Mouse (Mus musculus): ENCODE measurements around the gene Shkbp1. TPM values are rescaled to one million over a fixed set of nuclear protein-coding genes. Genes with fewer than 3 reads are reported as not detected.

Shkbp1 gene
- polyA plus RNA-seq, 1 experiment from 2014 or later: 38.8 TPM

DNA sequence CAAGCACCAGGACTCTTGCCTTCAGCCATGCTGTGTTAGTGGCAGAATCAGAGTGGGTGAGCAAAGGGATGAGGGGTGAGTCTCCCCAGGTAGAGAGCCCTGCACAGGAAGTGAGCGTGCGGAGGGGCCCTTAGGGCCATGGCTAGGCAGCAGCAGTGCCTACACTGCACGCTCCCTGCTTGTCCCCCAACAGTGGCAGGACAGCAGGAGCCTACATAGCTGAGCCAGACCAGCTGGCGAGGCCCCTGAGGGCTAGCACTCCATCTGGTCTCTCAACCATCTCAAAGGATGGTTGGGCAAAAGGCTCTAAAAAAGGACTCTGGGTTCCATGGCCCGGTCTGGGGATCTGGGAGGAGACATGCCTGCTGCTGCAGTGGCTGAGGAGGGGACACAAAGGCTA lies 28.3 kb upstream of the Shkbp1 start:
- H3K36me3 ChIP-seq: no peaks in the 10 kb centered on the region
- H3K27ac ChIP-seq: no peak overlapping the region
- H3K4me2 ChIP-seq: no peak overlapping the region
- WGBS: 68% methylated on average over 5 of the region's 5 CpGs
- no peak for ATAC-seq (ENCODE audit: insufficient read depth, low FRiP score, low read depth)
- H3K4me3 ChIP-seq (replicated peaks): no peak overlapping the region
- H3K9ac ChIP-seq: no peak overlapping the region
- H3K9me3 ChIP-seq: no peaks in the 10 kb centered on the region
- H3K27me3 ChIP-seq (replicated peaks): 0 out of 2 replicates have a peak, but pooled peaks cover 4% of the 10 kb centered on the region
- H3K4me1 ChIP-seq: no peaks in the 10 kb centered on the region

DNA sequence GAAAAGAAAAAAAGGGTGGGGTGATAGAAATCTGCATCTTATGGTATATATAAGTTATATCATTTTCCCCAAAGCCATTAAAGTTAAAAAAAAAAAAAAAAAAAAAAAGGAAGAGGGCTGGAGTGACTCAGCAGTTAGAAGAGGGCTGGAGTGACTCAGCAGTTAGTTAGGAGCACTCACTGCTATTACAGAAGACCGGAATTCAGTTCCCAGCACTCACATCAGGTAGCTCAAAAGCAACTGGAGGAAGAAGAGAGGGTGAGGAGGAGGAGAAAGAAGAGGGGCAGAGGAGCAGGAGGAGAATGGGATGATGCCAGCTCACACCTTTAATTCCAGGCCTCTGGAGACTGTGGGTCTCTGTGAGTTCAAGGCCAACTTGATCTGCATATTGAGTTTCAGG lies 27.4 kb upstream of the Shkbp1 start:
- Histone ChIP-seq H3K4me3 (replicated peaks) (no peak overlapping the region), H3K9me3 (no peaks in the 10 kb centered on the region), H3K27me3 (replicated peaks) (no peaks in the 10 kb centered on the region), H3K27ac (no peak overlapping the region), H3K36me3 (no peaks in the 10 kb centered on the region), H3K9ac (no peak overlapping the region), H3K4me1 (no peaks in the 10 kb centered on the region), H3K4me2 (no peak overlapping the region)
- WGBS: 86% methylated on average over 1 of the region's 1 CpGs
- ATAC-seq (ENCODE audit: insufficient read depth, low FRiP score, low read depth): no peak

DNA sequence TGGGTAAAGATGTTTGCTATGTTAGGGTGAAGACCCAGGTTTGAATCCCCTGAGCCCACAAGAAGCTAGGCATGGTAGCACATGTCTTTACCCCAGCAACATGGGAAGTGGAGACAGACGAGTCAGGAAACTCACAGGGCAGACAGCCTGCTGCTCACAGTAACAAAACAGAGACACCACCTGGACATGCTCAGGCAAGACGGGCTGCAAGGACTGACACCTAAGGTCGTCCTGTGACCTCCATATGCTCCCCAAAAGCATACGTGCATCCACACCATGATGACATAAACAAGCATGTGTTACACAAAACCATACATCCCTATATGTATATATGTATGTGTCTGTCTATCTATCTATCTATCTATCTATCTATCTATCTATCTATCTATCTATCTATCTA lies 25.7 kb upstream of the Shkbp1 start:
- Histone ChIP-seq H3K27ac (no peak overlapping the region), H3K27me3 (replicated peaks) (peaks cover 10% of the 10 kb centered on the region), H3K9me3 (no peaks in the 10 kb centered on the region), H3K4me3 (replicated peaks) (no peak overlapping the region), H3K36me3 (no peaks in the 10 kb centered on the region), H3K9ac (no peak overlapping the region), H3K4me1 (no peaks in the 10 kb centered on the region), H3K4me2 (no peak overlapping the region)
- 42% methylated on average over 4 of the region's 4 CpGs for WGBS
- ATAC-seq (ENCODE audit: insufficient read depth, low FRiP score, low read depth): no peak

DNA sequence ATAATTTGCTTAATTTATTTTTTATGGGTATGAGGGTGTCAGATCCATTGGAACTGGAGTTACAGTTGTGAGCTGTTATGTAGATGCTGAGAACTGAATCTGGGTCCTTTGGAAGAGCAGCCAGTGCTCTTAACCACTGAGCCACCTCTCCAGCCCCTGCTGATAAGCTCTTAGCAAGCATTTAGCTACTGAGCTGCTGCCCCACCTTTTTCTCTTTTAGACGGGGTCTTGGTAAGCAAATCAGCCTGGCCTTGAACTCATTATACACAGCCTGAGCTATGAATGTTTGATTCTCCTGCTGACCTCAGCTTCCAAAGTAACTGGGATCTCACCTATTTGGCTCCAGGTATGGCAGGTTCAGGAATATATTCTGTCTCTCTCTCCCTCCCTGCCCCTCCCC lies 25.2 kb upstream of the Shkbp1 start:
- peaks cover 14% of the 10 kb centered on the region for H3K27me3 ChIP-seq (replicated peaks)
- H3K4me3 ChIP-seq (replicated peaks): no peak overlapping the region
- no peaks in the 10 kb centered on the region for H3K4me1 ChIP-seq
- no peak overlapping the region for H3K27ac ChIP-seq
- H3K36me3 ChIP-seq: no peaks in the 10 kb centered on the region
- no peak overlapping the region for H3K4me2 ChIP-seq
- 19% methylated on average over 1 of the region's 1 CpGs for WGBS
- no peak for ATAC-seq (ENCODE audit: insufficient read depth, low FRiP score, low read depth)
- no peak overlapping the region for H3K9ac ChIP-seq
- no peaks in the 10 kb centered on the region for H3K9me3 ChIP-seq

DNA sequence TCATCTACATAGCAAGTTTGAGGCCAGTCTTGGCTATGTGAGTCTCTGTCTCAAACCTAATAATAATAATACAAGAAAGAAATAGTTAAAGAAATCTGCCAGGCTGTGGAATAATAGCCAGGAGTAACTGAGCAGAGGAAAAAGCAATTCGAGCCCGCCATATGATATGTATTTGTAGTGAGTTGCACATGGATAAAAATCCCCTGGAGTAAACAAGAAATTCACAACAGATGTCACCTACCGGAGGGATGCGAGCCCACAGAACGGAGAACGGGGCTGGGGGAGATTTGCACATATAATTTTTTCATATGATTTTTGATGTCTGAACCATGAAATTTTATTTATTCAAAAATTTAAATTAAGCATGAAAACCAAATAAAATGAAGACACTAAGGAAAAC lies 24.0 kb upstream of the Shkbp1 start:
- no peak overlapping the region for H3K9ac ChIP-seq
- WGBS: 83% methylated on average over 6 of the region's 6 CpGs
- H3K4me1 ChIP-seq: 0 out of 2 replicates have a peak, but pooled peaks cover 5% of the 10 kb centered on the region
- no peaks in the 10 kb centered on the region for H3K36me3 ChIP-seq
- peaks cover 24% of the 10 kb centered on the region for H3K27me3 ChIP-seq (replicated peaks)
- H3K27ac ChIP-seq: no peak overlapping the region
- no peak overlapping the region for H3K4me3 ChIP-seq (replicated peaks)
- H3K4me2 ChIP-seq: no peak overlapping the region
- no peak for ATAC-seq (ENCODE audit: insufficient read depth, low FRiP score, low read depth)
- H3K9me3 ChIP-seq: no peaks in the 10 kb centered on the region

DNA sequence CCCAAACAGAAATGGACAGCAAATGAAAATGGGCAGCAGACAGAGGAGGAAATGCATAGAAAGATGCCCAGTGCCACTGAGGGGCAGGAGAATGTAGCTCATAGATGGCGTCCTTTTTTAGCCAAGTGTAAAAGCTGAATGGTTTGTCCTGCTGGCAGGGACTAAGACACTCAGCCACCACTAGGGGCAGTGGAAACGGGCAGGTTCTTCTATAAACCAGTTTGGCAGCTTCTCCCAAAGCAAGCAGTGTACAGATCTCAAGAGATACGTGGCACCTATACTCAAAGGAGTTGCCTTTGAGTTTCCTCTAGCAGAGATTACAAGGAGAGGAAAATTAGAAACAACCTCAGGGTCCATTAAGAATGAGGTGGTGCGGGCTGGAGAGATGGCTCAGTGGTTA lies 22.6 kb upstream of the Shkbp1 start:
- Histone ChIP-seq H3K9ac (no peak overlapping the region), H3K4me2 (no peak overlapping the region), H3K27ac (no peak overlapping the region), H3K36me3 (no peaks in the 10 kb centered on the region), H3K27me3 (replicated peaks) (peaks cover 35% of the 10 kb centered on the region), H3K9me3 (no peaks in the 10 kb centered on the region), H3K4me3 (replicated peaks) (no peak overlapping the region), H3K4me1 (0 out of 2 replicates have a peak, but pooled peaks cover 5% of the 10 kb centered on the region)
- peak; percentile 71; the same call in 1 of the 2 replicates for ATAC-seq (ENCODE audit: insufficient read depth, low FRiP score, low read depth)
- 18% methylated on average over 4 of the region's 4 CpGs for WGBS

DNA sequence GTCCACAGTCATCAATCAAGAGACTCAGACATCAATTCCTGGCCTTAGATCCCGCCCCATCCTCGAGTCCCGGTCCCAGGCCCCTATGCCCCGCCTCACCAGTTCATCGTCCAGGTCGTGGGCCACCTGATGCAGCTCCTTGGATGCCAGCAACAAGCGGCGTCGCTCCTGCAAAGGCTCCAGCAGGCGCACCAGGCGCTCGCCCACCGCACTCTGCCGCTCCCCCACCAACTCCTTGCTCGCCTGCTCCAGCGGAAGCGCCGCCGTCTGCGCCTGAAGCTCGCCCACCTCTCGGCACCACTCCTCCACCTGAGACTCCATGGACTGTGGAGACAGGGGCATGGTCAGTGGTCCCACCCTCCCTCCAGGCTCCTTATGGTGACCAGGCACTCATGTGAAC lies 19.5 kb upstream of the Shkbp1 start:
- 2% methylated on average over 20 of the region's 22 CpGs for WGBS

DNA sequence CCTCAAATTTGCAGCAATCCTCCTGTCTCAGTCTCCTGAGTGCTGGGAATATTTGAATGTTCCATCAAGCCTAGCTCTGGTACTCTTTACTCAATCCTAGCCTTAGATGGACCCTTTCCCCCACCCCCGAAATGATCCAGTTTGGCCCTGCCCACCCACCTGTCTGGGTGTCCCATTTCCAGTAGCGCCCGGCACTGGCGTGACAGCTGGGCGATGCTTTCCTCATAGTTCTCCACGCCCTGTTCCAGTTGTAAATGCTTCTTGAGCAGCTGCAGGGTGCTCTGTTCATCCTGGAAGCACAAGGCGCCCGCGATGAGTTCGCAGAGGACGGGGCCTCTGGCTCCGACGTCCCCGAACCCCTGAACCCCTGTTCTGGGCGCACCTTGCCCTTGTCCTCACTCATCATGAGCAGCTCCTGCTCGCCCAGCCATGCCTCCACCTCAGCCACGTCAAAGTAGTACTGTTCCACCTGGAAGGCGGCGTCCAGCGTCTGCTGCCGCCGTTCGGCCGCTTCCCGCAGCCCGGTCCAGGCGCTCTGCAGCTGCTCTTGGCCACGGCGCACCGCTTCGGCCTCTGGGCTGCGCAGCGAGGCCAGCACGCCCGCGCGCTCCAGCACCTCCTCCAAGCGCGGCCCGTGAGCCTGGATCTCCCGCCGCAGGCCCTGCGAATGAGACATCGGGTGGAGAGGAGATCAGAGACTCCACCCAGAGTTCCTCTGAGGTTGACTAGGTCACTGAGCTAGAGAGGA lies 16.1 kb upstream of the Shkbp1 start:
- H3K27ac ChIP-seq: no peak overlapping the region
- no peaks in the 10 kb centered on the region for H3K36me3 ChIP-seq
- peak; percentile 27; the same call in 1 of the 2 replicates for ATAC-seq (ENCODE audit: insufficient read depth, low FRiP score, low read depth)
- H3K4me3 ChIP-seq (replicated peaks): peak overlapping the region; percentile 22; the same call in 1 of the 2 replicates
- H3K4me1 ChIP-seq: peaks cover 20% of the 10 kb centered on the region
- H3K27me3 ChIP-seq (replicated peaks): peaks cover 87% of the 10 kb centered on the region
- H3K9me3 ChIP-seq: no peaks in the 10 kb centered on the region
- WGBS: 6% methylated on average over 44 of the region's 44 CpGs
- no peak overlapping the region for H3K9ac ChIP-seq
- peak overlapping the region; percentile 45 for H3K4me2 ChIP-seq

More for the DNA sequence above, 19.5 kb upstream of the Shkbp1 start:
- H3K4me1 ChIP-seq: peaks cover 11% of the 10 kb centered on the region
- H3K4me2 ChIP-seq: peak overlapping the region; percentile 35
- no peak for ATAC-seq (ENCODE audit: insufficient read depth, low FRiP score, low read depth)
- no peak overlapping the region; the same call in 1 of the 2 replicates for H3K4me3 ChIP-seq (replicated peaks)
- no peaks in the 10 kb centered on the region for H3K36me3 ChIP-seq
- H3K9ac ChIP-seq: no peak overlapping the region
- peaks cover 64% of the 10 kb centered on the region for H3K27me3 ChIP-seq (replicated peaks)
- H3K9me3 ChIP-seq: no peaks in the 10 kb centered on the region
- no peak overlapping the region for H3K27ac ChIP-seq

DNA sequence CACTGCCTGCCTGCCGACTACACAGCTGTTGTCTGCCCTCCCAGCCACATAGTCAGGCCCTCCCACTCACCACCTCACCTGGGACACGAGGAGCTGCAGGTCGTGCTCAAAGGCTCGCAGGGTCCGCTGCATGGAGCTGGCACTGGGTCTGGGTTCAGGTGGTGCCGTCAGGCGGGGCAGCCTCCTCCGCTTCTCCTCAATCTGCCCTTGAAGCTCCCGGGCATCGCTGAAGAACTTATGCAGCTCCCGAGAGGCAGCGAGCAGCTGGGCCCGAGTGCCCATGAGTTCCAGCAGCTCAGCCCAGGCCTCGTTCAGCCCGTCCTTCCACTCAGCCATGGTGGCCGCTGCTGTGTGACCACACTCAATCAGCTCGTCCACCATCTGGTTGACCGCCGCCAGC lies 13.3 kb upstream of the Shkbp1 start:
- H3K27me3 ChIP-seq (replicated peaks): peaks cover 91% of the 10 kb centered on the region
- WGBS: 87% methylated on average over 19 of the region's 19 CpGs
- no peak for ATAC-seq (ENCODE audit: insufficient read depth, low FRiP score, low read depth)

DNA sequence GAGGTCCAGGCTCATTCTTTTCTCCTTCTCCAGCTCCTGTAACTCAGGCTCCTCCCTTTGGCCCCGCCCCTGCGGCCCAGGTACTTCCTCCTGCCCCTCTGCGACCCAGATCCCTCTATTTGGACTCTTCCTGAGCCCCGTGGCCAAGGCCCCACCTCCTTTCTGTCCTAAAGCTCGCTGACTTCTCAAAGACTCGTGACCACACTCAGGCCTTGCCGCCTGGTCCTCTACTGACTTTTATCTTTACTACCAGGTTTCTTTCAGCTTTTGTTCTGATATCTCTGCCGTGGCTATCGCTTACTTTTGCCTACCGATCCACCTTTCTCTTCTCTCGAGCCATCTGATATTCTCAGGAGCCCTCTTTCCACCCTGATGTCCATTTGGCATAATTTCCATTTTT lies 12.2 kb upstream of the Shkbp1 start:
- no peak for ATAC-seq (ENCODE audit: insufficient read depth, low FRiP score, low read depth)
- 17% methylated on average over 11 of the region's 11 CpGs for WGBS
- H3K9ac ChIP-seq: 0 out of 2 replicates have a peak overlapping the region, but pooled peaks have one; percentile 6

More for the DNA sequence above, 13.3 kb upstream of the Shkbp1 start:
- no peak overlapping the region for H3K4me2 ChIP-seq
- no peaks in the 10 kb centered on the region for H3K9me3 ChIP-seq
- no peak overlapping the region for H3K27ac ChIP-seq
- no peaks in the 10 kb centered on the region for H3K36me3 ChIP-seq
- no peak overlapping the region for H3K4me3 ChIP-seq (replicated peaks)
- peaks cover 15% of the 10 kb centered on the region for H3K4me1 ChIP-seq
- H3K9ac ChIP-seq: no peak overlapping the region

DNA sequence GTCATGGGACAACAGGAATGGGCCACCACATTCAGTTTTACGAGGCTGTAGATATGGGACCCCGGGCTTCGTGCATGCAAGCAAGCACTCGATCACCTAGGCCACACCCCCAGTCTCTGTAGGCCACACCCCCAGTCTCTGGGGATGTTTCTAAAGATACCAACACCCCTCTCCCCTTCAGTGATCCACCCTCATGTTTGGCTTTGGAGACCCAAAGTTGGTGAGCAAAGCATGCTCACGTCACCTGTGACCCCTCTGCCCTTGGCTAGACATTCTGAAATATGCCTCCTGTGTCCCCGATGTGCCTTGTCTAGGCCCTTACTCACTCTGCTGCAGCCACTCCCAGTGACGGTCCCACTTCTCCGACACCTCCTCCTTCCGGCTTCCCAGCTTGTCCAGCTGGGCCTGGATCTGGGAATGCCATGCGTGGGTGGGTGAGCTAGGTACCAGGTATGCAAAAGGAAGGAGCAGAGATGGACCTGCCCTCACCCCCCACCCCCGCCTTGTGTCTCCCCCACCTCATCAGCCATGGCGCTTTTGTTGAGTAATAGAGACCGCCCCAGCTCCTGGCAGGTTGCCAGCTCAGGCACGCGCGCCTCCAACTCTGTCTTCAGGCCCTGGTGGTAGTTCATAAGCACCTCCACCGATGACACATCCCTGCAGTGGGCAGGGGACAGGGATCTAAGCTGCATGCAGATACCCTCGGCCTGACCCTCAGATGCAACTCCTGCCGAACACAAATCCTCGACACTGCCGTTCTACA lies 10.4 kb upstream of the Shkbp1 start:
- no peak overlapping the region for H3K27ac ChIP-seq
- H3K4me3 ChIP-seq (replicated peaks): no peak overlapping the region
- ATAC-seq (ENCODE audit: insufficient read depth, low FRiP score, low read depth): no peak
- 36% methylated on average over 21 of the region's 21 CpGs for WGBS
- no peaks in the 10 kb centered on the region for H3K9me3 ChIP-seq
- H3K27me3 ChIP-seq (replicated peaks): peaks cover 75% of the 10 kb centered on the region
- H3K9ac ChIP-seq: no peak overlapping the region
- H3K4me2 ChIP-seq: no peak overlapping the region
- no peaks in the 10 kb centered on the region for H3K36me3 ChIP-seq
- H3K4me1 ChIP-seq: peaks cover 8% of the 10 kb centered on the region

More for the DNA sequence above, 12.2 kb upstream of the Shkbp1 start:
- peaks cover 88% of the 10 kb centered on the region for H3K27me3 ChIP-seq (replicated peaks)
- H3K4me2 ChIP-seq: peak overlapping the region; percentile 50
- peaks cover 15% of the 10 kb centered on the region for H3K4me1 ChIP-seq
- H3K9me3 ChIP-seq: no peaks in the 10 kb centered on the region
- no peak overlapping the region for H3K27ac ChIP-seq
- peak overlapping the region; percentile 17; the same call in 1 of the 2 replicates for H3K4me3 ChIP-seq (replicated peaks)
- H3K36me3 ChIP-seq: no peaks in the 10 kb centered on the region

DNA sequence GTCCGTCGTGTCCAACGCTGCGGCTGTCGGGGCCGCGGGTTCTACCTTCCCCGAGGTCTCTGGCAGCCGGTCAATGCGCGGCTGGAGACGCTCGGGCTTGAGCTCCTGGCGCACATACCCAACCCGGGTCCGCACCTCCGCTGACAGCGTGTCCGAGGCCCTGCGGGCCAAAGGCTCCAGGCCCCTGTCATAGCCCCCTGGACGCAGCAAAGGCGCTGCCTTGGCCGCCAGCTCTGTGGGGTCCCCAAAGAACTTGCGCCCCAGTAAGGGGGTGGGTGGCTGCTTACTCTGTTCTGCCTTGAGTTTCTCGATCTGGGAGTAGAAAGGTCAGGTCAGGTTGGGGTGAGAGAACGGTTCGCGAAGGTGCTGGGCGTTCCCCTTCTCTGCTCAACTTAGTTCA lies 8.6 kb upstream of the Shkbp1 start:
- ATAC-seq (ENCODE audit: insufficient read depth, low FRiP score, low read depth): no peak
- no peaks in the 10 kb centered on the region for H3K9me3 ChIP-seq
- peak overlapping the region; percentile 9; the same call in 1 of the 2 replicates for H3K4me3 ChIP-seq (replicated peaks)
- H3K27me3 ChIP-seq (replicated peaks): peaks cover 60% of the 10 kb centered on the region
- H3K27ac ChIP-seq: no peak overlapping the region
- H3K36me3 ChIP-seq: no peaks in the 10 kb centered on the region
- peak overlapping the region; percentile 8; the same call in 1 of the 2 replicates for H3K4me2 ChIP-seq
- WGBS: 9% methylated on average over 29 of the region's 29 CpGs
- peaks cover 12% of the 10 kb centered on the region for H3K4me1 ChIP-seq
- H3K9ac ChIP-seq: no peak overlapping the region

All from stomach, embryonic 15.5 days (tissue).